Mouse (Mus musculus): ENCODE results near the gene Ftsj3. TPM values are rescaled to one million over a fixed set of nuclear protein-coding genes. Genes with fewer than 3 reads are reported as not detected.

Ftsj3 gene
- 24.4 and 55.6 TPM in 2 replicates for total RNA-seq (2014; rRNA removed)
- polyA plus RNA-seq (2015; fragmentation: Nextera tagmentation; extraction: Ambion mirVana), result 28.5 and 29.4 TPM in 2 replicates

GRCm38 (mm10) chr11:106255685-106256451 lies at the start of gene Ftsj3, which contains the start of gene Psmc5:
Gene Ftsj3 (minus strand): TSS chr11:106256079.
Gene Psmc5 (plus strand): TSS chr11:106256154.
- Histone ChIP-seq H3K27me3 (ENCODE audit: insufficient read depth, low read length) (no peaks in the 10 kb centered on the region), H3K27ac (peak within 1 kb of the TSS; percentile 85), H3K36me3 (ENCODE audit: insufficient read depth, low read length) (peaks cover 35% of the 10 kb centered on the region; the same call in 1 of the 2 replicates), H3K4me1 (ENCODE audit: insufficient read depth, low read length) (peaks cover 5% of the 10 kb centered on the region), H3K9ac (replicated peaks; ENCODE audit: low read length) (peak within 1 kb of the TSS; percentile 74), H3K9me3 (ENCODE audit: low read length) (no peaks in the 10 kb centered on the region), H3K4me2 (ENCODE audit: low read depth, low read length) (peak within 1 kb of the TSS; percentile 91), H3K4me3 (ENCODE audit: low read length) (peak within 1 kb of the TSS; percentile 61)
- peak; percentile 60 for TF ChIP-seq CTCF (IDR thresholded peaks at IDR 0.05; ENCODE audit: low read depth)
- DNase-seq (ENCODE audit: low spot score) (peak; percentile 98), ATAC-seq (peak; percentile 96)
- under 1% methylated on average over 42 of the region's 42 CpGs for WGBS

DNA sequence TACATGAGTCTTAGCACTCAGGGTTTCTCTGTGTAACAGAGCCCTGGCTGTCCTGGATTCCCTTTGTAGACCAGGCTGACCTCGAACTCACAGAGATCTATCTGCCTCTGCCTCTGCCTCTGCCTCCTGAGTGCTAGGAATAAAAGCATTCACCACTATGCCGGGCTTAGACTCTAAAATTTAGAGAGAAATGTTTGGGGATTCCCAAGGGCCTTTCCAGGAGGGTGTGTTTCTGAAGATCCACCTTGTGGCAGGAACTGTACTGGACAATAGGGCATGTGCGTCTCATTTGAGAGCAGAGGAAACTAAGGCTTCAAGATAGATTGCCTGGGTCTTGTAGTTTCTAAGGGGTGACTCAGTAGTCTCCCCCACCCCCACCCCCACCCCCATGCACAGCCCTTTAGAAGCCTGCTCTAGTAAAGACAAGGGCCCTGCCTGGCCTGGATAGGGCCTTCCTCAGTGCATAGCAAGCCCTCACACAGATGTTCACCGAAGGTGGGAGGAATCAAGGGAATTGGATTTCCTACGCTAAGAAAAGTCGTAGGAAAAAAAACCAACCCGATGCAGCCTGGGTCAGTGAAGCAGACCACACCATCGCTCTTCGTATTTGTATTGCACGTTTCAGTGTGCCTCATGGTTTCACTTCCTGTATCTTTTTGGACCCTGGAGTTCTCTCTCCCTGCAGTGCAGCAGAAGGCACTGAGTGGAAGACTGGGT lies 49.6 kb upstream of the Ftsj3 start:
- H3K4me1 ChIP-seq (ENCODE audit: insufficient read depth, low read length), result no peaks in the 10 kb centered on the region
- WGBS, result 77% methylated on average over 10 of the region's 10 CpGs
- H3K36me3 ChIP-seq (ENCODE audit: insufficient read depth, low read length), result no peaks in the 10 kb centered on the region
- no peak for DNase-seq (ENCODE audit: low spot score)
- H3K27ac ChIP-seq, result no peak overlapping the region
- no peaks in the 10 kb centered on the region for H3K9me3 ChIP-seq (ENCODE audit: low read length)
- H3K4me3 ChIP-seq (ENCODE audit: low read length), result no peak overlapping the region
- H3K27me3 ChIP-seq (ENCODE audit: insufficient read depth, low read length), result no peaks in the 10 kb centered on the region
- no peak for TF ChIP-seq CTCF (IDR thresholded peaks at IDR 0.05; ENCODE audit: low read depth)
- H3K9ac ChIP-seq (replicated peaks; ENCODE audit: low read length), result no peak overlapping the region
- no peak for ATAC-seq
- H3K4me2 ChIP-seq (ENCODE audit: low read depth, low read length), result no peak overlapping the region

- WGBS, result 31% methylated on average over 2 of the region's 2 CpGs
These were observed 46.8 kb upstream of the Ftsj3 start for GRCm38 (mm10) chr11:106302634-106303033.

DNA sequence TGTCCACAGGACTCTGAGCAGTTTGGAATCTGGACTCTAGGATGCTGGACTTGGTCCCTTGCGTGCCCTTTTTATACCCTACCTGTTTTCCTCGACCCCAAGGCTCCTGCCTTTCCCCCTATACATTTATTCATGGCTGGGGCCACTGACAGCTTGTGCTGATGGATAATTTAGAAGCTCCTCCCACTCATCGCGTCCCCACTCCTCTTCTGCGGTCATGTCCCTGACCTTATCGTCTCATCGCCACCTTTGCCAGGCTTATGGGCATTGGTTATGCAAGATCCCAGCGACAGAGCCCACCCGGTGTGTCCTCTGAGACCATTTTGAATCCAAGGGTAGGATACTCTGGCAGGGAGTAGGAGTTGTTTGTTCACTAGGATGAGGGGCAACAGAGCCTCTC lies 45.9 kb upstream of the Ftsj3 start, which contains the start of gene Gh:
Gene Gh (minus strand): TSS at position 101 of the 400 bp plus-strand sequence.
- 84% methylated on average over 9 of the region's 9 CpGs for WGBS
- H3K9ac ChIP-seq (replicated peaks; ENCODE audit: low read length), result no peak within 1 kb of the TSS
- H3K4me2 ChIP-seq (ENCODE audit: low read depth, low read length), result no peak within 1 kb of the TSS
- no peak for ATAC-seq
- no peak for TF ChIP-seq CTCF (IDR thresholded peaks at IDR 0.05; ENCODE audit: low read depth)
- DNase-seq (ENCODE audit: low spot score), result no peak
- no peak within 1 kb of the TSS for H3K4me3 ChIP-seq (ENCODE audit: low read length)
- no peaks in the 10 kb centered on the region for H3K27me3 ChIP-seq (ENCODE audit: insufficient read depth, low read length)
- H3K36me3 ChIP-seq (ENCODE audit: insufficient read depth, low read length), result no peaks in the 10 kb centered on the region
- H3K9me3 ChIP-seq (ENCODE audit: low read length), result no peaks in the 10 kb centered on the region
- no peak within 1 kb of the TSS for H3K27ac ChIP-seq
- no peaks in the 10 kb centered on the region for H3K4me1 ChIP-seq (ENCODE audit: insufficient read depth, low read length)

More at GRCm38 (mm10) chr11:106302634-106303033, 46.8 kb upstream of the Ftsj3 start:
- Histone ChIP-seq H3K27me3 (ENCODE audit: insufficient read depth, low read length) (no peaks in the 10 kb centered on the region), H3K9ac (replicated peaks; ENCODE audit: low read length) (no peak overlapping the region), H3K36me3 (ENCODE audit: insufficient read depth, low read length) (no peaks in the 10 kb centered on the region), H3K4me1 (ENCODE audit: insufficient read depth, low read length) (no peaks in the 10 kb centered on the region), H3K4me3 (ENCODE audit: low read length) (no peak overlapping the region), H3K9me3 (ENCODE audit: low read length) (no peaks in the 10 kb centered on the region), H3K27ac (no peak overlapping the region), H3K4me2 (ENCODE audit: low read depth, low read length) (no peak overlapping the region)
- peak; percentile 69 for DNase-seq (ENCODE audit: low spot score)
- peak; percentile 82 for TF ChIP-seq CTCF (IDR thresholded peaks at IDR 0.05; ENCODE audit: low read depth)
- ATAC-seq, result no peak

DNA sequence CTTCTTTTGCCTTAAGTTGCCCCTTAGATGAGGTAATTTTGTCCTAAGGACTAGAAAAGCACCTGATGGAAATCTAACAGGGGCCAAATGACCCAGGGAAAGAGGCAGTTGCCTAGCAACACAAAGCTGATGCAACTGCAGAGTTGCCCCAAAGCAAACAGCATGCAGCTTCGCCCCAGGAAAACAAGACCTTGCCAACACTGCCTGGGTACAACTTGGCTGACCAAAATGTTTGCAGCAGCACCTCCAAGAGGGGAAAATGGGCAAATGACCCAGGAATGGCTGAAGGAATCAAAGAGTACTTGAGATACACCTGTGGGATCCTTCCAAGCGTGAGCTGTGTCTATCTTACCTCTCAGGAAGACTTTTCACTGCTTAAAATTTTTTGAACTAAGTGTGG lies 36.0 kb upstream of the Ftsj3 start:
- TF ChIP-seq CTCF (IDR thresholded peaks at IDR 0.05; ENCODE audit: low read depth), result peak; percentile 7; the same call in 1 of the 2 replicates
- DNase-seq (ENCODE audit: low spot score), result peak; percentile 9
- ATAC-seq, result no peak
- H3K4me1 ChIP-seq (ENCODE audit: insufficient read depth, low read length), result no peaks in the 10 kb centered on the region
- no peaks in the 10 kb centered on the region for H3K27me3 ChIP-seq (ENCODE audit: insufficient read depth, low read length)
- no peak overlapping the region for H3K9ac ChIP-seq (replicated peaks; ENCODE audit: low read length)
- H3K4me2 ChIP-seq (ENCODE audit: low read depth, low read length), result no peak overlapping the region
- H3K27ac ChIP-seq, result no peak overlapping the region
- WGBS, result 76% methylated on average over 2 of the region's 2 CpGs
- no peak overlapping the region for H3K4me3 ChIP-seq (ENCODE audit: low read length)
- no peaks in the 10 kb centered on the region for H3K36me3 ChIP-seq (ENCODE audit: insufficient read depth, low read length)
- H3K9me3 ChIP-seq (ENCODE audit: low read length), result no peaks in the 10 kb centered on the region

GRCm38 (mm10) chr11:106290376-106290775 lies 34.5 kb upstream of the Ftsj3 start:
- ATAC-seq (no peak), DNase-seq (ENCODE audit: low spot score) (no peak)
- WGBS, result 92% methylated on average over 5 of the region's 5 CpGs
- H3K27me3 ChIP-seq (ENCODE audit: insufficient read depth, low read length), result no peaks in the 10 kb centered on the region
- H3K4me2 ChIP-seq (ENCODE audit: low read depth, low read length), result no peak overlapping the region
- H3K27ac ChIP-seq, result no peak overlapping the region
- H3K9ac ChIP-seq (replicated peaks; ENCODE audit: low read length), result no peak overlapping the region
- no peak for TF ChIP-seq CTCF (IDR thresholded peaks at IDR 0.05; ENCODE audit: low read depth)
- no peaks in the 10 kb centered on the region for H3K9me3 ChIP-seq (ENCODE audit: low read length)
- no peak overlapping the region for H3K4me3 ChIP-seq (ENCODE audit: low read length)
- H3K36me3 ChIP-seq (ENCODE audit: insufficient read depth, low read length), result no peaks in the 10 kb centered on the region
- H3K4me1 ChIP-seq (ENCODE audit: insufficient read depth, low read length), result no peaks in the 10 kb centered on the region

Measured in hindbrain, postnatal 0 days (tissue).